Mouse (Mus musculus) lung, postnatal 0 days (tissue): ENCODE data around the gene Rpl19. TPM values are rescaled to one million over a fixed set of nuclear protein-coding genes. Genes with fewer than 3 reads are reported as not detected.
A peak's percentile ranks its signal among the peaks of the same experiment; 100 is the strongest.

ENCODE experiments used
- ATAC-seq: fragments of 200-750 bp; cut with Nextera tagmentation; 2 replicates; pipeline ENCODE4 v1.8.0; 2017; ENCODE audit warnings: moderate library complexity
- DNase-seq: peaks from one replicate; pipeline ENCODE4 v3.0.0-alpha.2; 2016; ENCODE audit warnings: low spot score
- H3K27ac ChIP-seq: fragments of 300-500 bp; sonication (generic); 2 replicates; pipeline ENCODE4 v1.5.1; 2014; ENCODE audit warnings: antibody characterized with exemption, mild to moderate bottlenecking, low read length, mixed read lengths
- H3K27me3 ChIP-seq: fragments of 300-500 bp; sonication (generic); replicated peaks from 2 replicates; pipeline ENCODE4 v1.6.1; 2014; ENCODE audit warnings: low read length, mixed read lengths; ENCODE audit not compliant: insufficient read depth
- H3K36me3 ChIP-seq: fragments of 300-500 bp; sonication (generic); 2 replicates; pipeline ENCODE4 v1.6.1; 2014; ENCODE audit warnings: low read length, mixed read lengths; ENCODE audit not compliant: insufficient read depth
- H3K4me1 ChIP-seq: fragments of 300-500 bp; sonication (generic); 2 replicates; pipeline ENCODE4 v1.6.1; 2014; ENCODE audit warnings: antibody characterized with exemption, low read depth, low read length, mixed read lengths; ENCODE audit not compliant: insufficient read depth
- H3K4me2 ChIP-seq: fragments of 300-500 bp; sonication (generic); replicated peaks from 2 replicates; pipeline ENCODE4 v1.6.1; 2014; ENCODE audit warnings: low read depth, mild to moderate bottlenecking, low read length, moderate library complexity, mixed read lengths
- H3K4me3 ChIP-seq: fragments of 300-500 bp; sonication (generic); 2 replicates; pipeline ENCODE4 v1.5.1; 2014; ENCODE audit warnings: low read depth, low read length
- H3K9ac ChIP-seq: fragments of 300-500 bp; sonication (generic); replicated peaks from 2 replicates; pipeline ENCODE4 v1.6.1; 2014; ENCODE audit warnings: low read depth, mild to moderate bottlenecking
- H3K9me3 ChIP-seq: fragments of 300-500 bp; sonication (generic); 2 replicates; pipeline ENCODE4 v1.6.1; 2016; ENCODE audit warnings: low read length, mixed read lengths
- CTCF ChIP-seq: IDR thresholded peaks from 2 replicates; pipeline ENCODE4 v1.5.1; 2016; ENCODE audit warnings: antibody characterized with exemption, mild to moderate bottlenecking
- EP300 ChIP-seq: IDR thresholded peaks from 2 replicates; pipeline ENCODE4 v1.6.1; 2016; ENCODE audit warnings: antibody characterized with exemption, mild to moderate bottlenecking, control low read depth
- WGBS: fragments of 180-500 bp; shearing (Covaris S2); extraction: QIAGEN DNeasy Blood & Tissue Kit; methylation state at CpG from one replicate; pipeline ENCODE4 v1.1.7; 2014; 5-methylcytosine and 5-hydroxymethylcytosine counted together
- polyA plus RNA-seq: library from polyadenylated mRNA; unstranded; fragments of >200 nt; fragmentation: Nextera tagmentation; extraction: Ambion mirVana; gene quantifications from 2 replicates; pipeline ENCODE4 v1.2.1, GENCODE M21; 2015

Rpl19 gene
- polyA plus RNA-seq, 1 experiment from 2014 or later = 817 TPM

DNA sequence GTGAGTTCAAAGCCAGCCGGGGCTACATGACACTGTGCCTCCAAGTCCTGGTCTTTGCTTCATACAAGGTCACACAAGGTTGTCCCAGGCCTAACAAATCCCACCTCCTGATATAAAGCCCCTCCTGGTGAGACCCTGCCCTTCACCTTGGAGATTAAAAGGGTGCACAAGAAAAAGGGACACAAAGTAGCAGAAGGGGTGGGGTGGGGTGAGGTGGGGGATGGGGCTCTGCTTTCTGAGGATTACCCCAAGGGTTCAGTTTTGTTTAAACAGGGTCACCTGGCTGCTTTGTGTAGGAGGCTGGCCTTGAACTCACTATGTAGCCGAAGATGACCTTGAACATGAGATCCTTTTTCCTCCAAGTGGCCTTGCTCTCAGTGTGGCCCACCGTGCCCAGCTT, 43.0 kb upstream of the Rpl19 start:
- no peak overlapping the region for H3K27ac ChIP-seq
- H3K4me1 ChIP-seq = no peaks in the 10 kb centered on the region
- no peak overlapping the region for H3K4me2 ChIP-seq
- H3K27me3 ChIP-seq = peaks cover 8% of the 10 kb centered on the region
- 76% methylated on average over 3 of the region's 3 CpGs for WGBS
- H3K9ac ChIP-seq = no peak overlapping the region
- H3K36me3 ChIP-seq = no peaks in the 10 kb centered on the region
- no peaks in the 10 kb centered on the region for H3K9me3 ChIP-seq
- no peak for ATAC-seq
- no peak overlapping the region for H3K4me3 ChIP-seq
- TF ChIP-seq EP300 = no peak
- no peak for TF ChIP-seq CTCF
- DNase-seq = no peak

DNA sequence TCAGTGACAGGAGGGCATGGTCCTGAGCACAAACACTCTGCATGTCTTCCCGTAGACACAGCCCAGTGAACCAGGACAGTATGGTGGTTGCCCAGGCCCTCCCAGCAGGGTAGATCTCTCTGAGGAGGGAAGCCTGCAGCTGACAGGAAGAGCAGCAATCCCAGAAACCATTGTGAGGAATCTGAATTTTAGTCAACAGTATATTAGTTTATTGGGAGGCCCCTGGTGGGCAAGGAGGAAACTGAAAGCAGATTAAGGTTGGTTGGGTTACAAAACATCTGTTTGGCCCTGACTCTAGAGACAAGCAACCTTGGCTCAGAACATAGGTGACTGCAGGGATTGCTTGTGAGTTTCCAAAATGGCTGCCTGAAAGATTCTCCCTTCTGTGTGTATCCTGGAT, 42.5 kb upstream of the Rpl19 start:
- Histone ChIP-seq H3K9me3 (no peaks in the 10 kb centered on the region), H3K4me3 (no peak overlapping the region), H3K27me3 (peaks cover 8% of the 10 kb centered on the region), H3K9ac (no peak overlapping the region), H3K4me2 (no peak overlapping the region), H3K27ac (no peak overlapping the region), H3K36me3 (no peaks in the 10 kb centered on the region), H3K4me1 (no peaks in the 10 kb centered on the region)
- ATAC-seq = no peak
- WGBS = 78% methylated on average over 1 of the region's 1 CpGs
- TF ChIP-seq EP300 (no peak), CTCF (no peak)
- DNase-seq = no peak

DNA sequence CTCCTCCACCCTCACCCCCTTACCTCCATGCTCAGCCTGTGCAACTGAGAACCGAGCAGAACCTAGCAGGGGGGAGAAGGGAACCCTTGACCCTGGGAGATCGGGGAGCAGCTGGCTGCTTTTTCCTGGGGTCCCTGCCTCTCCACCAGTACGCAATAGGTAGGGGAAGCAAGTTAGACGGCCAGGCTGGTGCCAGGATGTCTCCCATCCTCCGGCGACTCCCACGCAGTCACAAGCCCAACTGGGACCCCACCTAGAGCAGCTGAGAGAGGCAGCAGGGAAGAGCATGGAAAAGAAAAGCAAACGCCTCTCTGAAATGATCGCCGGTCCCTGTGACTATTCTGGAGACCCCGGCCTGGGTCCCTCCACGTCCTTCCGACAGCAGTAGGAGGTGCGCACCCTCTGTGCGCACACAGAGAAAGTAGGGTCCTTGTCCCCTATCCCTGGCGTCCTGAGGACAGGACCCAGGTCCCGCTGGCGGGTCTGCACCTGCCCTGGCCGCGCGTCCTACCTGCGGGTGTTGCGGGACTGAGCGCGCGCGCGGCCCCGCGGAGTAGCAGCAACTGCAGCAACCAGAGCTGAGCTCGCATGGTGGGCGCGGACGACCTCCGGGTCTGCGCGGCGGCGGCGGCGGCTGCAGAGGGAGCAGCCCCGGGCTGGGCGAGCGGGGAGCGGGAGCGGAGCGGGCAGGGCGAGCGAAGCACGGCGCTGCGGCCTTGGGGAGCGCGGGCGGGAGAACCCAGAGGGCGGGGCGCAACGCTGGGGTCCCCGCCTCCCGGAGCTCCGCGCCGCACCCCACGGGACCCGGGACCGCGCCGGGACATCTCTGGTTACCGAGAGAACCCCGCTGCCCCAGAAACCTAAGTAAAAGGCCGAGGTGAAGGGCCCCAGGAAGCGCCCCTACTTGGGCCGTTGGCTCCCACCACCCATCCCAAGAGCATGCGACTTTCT, 40.5 kb upstream of the Rpl19 start, which contains the start of gene Plxdc1:
TSS of gene Plxdc1 (minus strand) at position 718 of the 951 bp plus-strand sequence.
- Histone ChIP-seq H3K9ac (0 out of 2 replicates have a peak within 1 kb of the TSS, but pooled peaks have one; percentile 13), H3K9me3 (no peaks in the 10 kb centered on the region), H3K27ac (no peak within 1 kb of the TSS), H3K27me3 (peaks cover 8% of the 10 kb centered on the region), H3K4me1 (peaks cover 6% of the 10 kb centered on the region; the same call in 1 of the 2 replicates), H3K4me3 (peak within 1 kb of the TSS; percentile 91), H3K4me2 (peak within 1 kb of the TSS; percentile 97), H3K36me3 (no peaks in the 10 kb centered on the region)
- no peak for DNase-seq
- 5% methylated on average over 39 of the region's 74 CpGs for WGBS
- TF ChIP-seq CTCF (no peak), EP300 (no peak)
- ATAC-seq = no peak

GRCm38 (mm10) chr11:97986738-97987465, 39.6 kb upstream of the Rpl19 start:
- ATAC-seq (no peak), DNase-seq (no peak)
- peaks cover 6% of the 10 kb centered on the region; the same call in 1 of the 2 replicates for H3K4me1 ChIP-seq
- no peak for TF ChIP-seq EP300
- no peak for TF ChIP-seq CTCF
- peak overlapping the region; percentile 91 for H3K4me3 ChIP-seq
- no peak overlapping the region for H3K9ac ChIP-seq
- H3K27ac ChIP-seq = no peak overlapping the region
- H3K9me3 ChIP-seq = no peaks in the 10 kb centered on the region
- H3K4me2 ChIP-seq = peak overlapping the region; percentile 97
- peaks cover 8% of the 10 kb centered on the region for H3K27me3 ChIP-seq
- H3K36me3 ChIP-seq = no peaks in the 10 kb centered on the region
- WGBS = 20% methylated on average over 15 of the region's 17 CpGs

- Histone ChIP-seq H3K4me1 (peaks cover 6% of the 10 kb centered on the region; the same call in 1 of the 2 replicates), H3K4me2 (peak overlapping the region; percentile 67), H3K36me3 (no peaks in the 10 kb centered on the region), H3K27me3 (peaks cover 8% of the 10 kb centered on the region), H3K27ac (peak overlapping the region; percentile 86), H3K4me3 (peak overlapping the region; percentile 91), H3K9ac (peak overlapping the region; percentile 79), H3K9me3 (no peaks in the 10 kb centered on the region)
- peak; percentile 58; the same call in 1 of the 2 replicates for TF ChIP-seq EP300
- TF ChIP-seq CTCF = peak; percentile 91
- under 1% methylated on average over 42 of the region's 42 CpGs for WGBS
- DNase-seq (peak; percentile 97), ATAC-seq (peak; percentile 85)
These were observed 38.7 kb upstream of the Rpl19 start for GRCm38 (mm10) chr11:97987551-97988526.
